Mouse (Mus musculus) hindbrain, embryonic 14.5 days (tissue): ENCODE measurements around the gene Itgb2. TPM values are rescaled to one million over a fixed set of nuclear protein-coding genes. Genes with fewer than 3 reads are reported as not detected.

Source experiments
- ATAC-seq: fragments of 200-750 bp; cut with Nextera tagmentation; 2 replicates; pipeline ENCODE4 v1.8.0; 2017; ENCODE audit warnings: moderate number of reproducible peaks, mild to moderate bottlenecking, moderate TSS enrichment, moderate library complexity; ENCODE audit not compliant: low FRiP score
- DNase-seq: peaks from one replicate; pipeline ENCODE4 v3.0.0-alpha.2; 2015; ENCODE audit warnings: low spot score
- H3K27ac ChIP-seq: fragments of 300-500 bp; sonication (generic); 2 replicates; pipeline ENCODE4 v1.5.1; 2014; ENCODE audit warnings: mild to moderate bottlenecking, moderate library complexity
- H3K27me3 ChIP-seq: fragments of 300-500 bp; sonication (generic); 2 replicates; pipeline ENCODE4 v1.6.1; 2014; ENCODE audit warnings: mild to moderate bottlenecking, low read length, mixed read lengths; ENCODE audit not compliant: control insufficient read depth, insufficient read depth
- H3K36me3 ChIP-seq: fragments of 300-500 bp; sonication (generic); replicated peaks from 2 replicates; pipeline ENCODE4 v1.6.1; 2014; ENCODE audit not compliant: control insufficient read depth, insufficient read depth
- H3K4me1 ChIP-seq: fragments of 300-500 bp; sonication (generic); replicated peaks from 2 replicates; pipeline ENCODE4 v1.6.1; 2014; ENCODE audit warnings: antibody characterized with exemption, low read length, mixed read lengths; ENCODE audit not compliant: control insufficient read depth, insufficient read depth
- H3K4me2 ChIP-seq: fragments of 300-500 bp; sonication (generic); replicated peaks from 2 replicates; pipeline ENCODE4 v1.6.1; 2014; ENCODE audit warnings: mild to moderate bottlenecking, moderate library complexity
- H3K4me3 ChIP-seq: fragments of 300-500 bp; sonication (generic); replicated peaks from 2 replicates; pipeline ENCODE4 v1.5.1; 2014; ENCODE audit warnings: mild to moderate bottlenecking, low read length
- H3K9ac ChIP-seq: fragments of 300-500 bp; sonication (generic); 2 replicates; pipeline ENCODE4 v1.6.1; 2014
- H3K9me3 ChIP-seq: fragments of 300-500 bp; sonication (generic); 2 replicates; pipeline ENCODE4 v1.6.1; 2016; ENCODE audit warnings: low read length; ENCODE audit not compliant: control insufficient read depth
- WGBS: fragments of 180-500 bp; shearing (Covaris S2); extraction: QIAGEN DNeasy Blood & Tissue Kit; methylation state at CpG from one replicate; pipeline ENCODE4 v1.1.7; 2014; 5-methylcytosine and 5-hydroxymethylcytosine counted together
- polyA plus RNA-seq: library from polyadenylated mRNA; unstranded; fragments of >200 nt; fragmentation: Nextera tagmentation; extraction: Ambion mirVana; gene quantifications from 2 replicates; pipeline ENCODE4 v1.2.1, GENCODE M21; 2014

Gene Itgb2
- polyA plus RNA-seq, 1 experiment from 2014 or later, result 0.99 TPM

- Histone ChIP-seq H3K4me2 (no peak overlapping the region), H3K27me3 (no peaks in the 10 kb centered on the region), H3K9me3 (no peaks in the 10 kb centered on the region), H3K27ac (no peak overlapping the region), H3K9ac (no peak overlapping the region), H3K4me1 (no peaks in the 10 kb centered on the region), H3K36me3 (no peaks in the 10 kb centered on the region), H3K4me3 (no peak overlapping the region)
- DNase-seq (no peak), ATAC-seq (no peak)
- WGBS, result 90% methylated on average over 4 of the region's 4 CpGs
These were observed 10.6 kb downstream of the Itgb2 start for GRCm38 (mm10) chr10:77540576-77541102.

DNA sequence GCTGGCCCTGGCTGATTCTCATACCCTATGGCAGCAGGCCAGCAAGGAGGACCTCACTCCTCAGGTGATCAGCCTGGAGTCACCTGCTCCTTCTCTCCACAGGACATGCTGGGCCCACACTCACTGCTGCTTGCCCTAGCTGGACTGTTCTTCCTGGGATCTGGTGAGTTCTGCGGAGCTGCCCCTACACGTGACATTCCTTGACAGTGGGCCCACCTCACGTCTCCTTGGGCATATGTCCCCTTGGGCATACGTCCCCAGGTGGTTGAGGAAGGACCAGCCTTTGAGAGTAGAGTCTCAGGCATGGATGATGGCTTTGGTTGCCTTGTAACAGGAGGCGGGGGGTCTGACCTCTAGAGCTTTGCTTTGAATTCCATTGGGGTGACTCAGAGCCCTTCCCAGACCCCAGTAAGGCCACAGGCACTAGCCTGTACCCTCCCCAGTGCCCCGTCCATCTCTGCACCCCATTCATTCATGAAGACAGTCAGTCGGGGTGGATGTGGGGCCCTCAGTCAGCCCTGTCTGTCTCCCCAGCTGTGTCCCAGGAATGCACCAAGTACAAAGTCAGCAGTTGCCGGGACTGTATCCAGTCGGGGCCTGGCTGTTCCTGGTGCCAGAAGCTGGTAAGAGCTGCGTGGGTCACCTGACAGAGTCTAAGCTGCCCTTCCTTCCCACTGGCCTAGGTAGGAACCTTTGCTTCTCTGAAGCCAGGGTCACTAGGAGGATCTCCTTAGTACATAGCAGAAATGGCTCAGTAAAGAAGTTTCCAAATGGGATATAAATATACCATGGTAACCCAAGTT lies 12.0 kb downstream of the Itgb2 start:
- no peaks in the 10 kb centered on the region for H3K36me3 ChIP-seq
- no peak overlapping the region for H3K4me2 ChIP-seq
- DNase-seq (no peak), ATAC-seq (no peak)
- H3K27me3 ChIP-seq, result no peaks in the 10 kb centered on the region
- H3K4me1 ChIP-seq, result no peaks in the 10 kb centered on the region
- H3K9ac ChIP-seq, result no peak overlapping the region
- H3K4me3 ChIP-seq, result no peak overlapping the region
- 85% methylated on average over 10 of the region's 10 CpGs for WGBS
- H3K9me3 ChIP-seq, result no peaks in the 10 kb centered on the region
- H3K27ac ChIP-seq, result no peak overlapping the region

DNA sequence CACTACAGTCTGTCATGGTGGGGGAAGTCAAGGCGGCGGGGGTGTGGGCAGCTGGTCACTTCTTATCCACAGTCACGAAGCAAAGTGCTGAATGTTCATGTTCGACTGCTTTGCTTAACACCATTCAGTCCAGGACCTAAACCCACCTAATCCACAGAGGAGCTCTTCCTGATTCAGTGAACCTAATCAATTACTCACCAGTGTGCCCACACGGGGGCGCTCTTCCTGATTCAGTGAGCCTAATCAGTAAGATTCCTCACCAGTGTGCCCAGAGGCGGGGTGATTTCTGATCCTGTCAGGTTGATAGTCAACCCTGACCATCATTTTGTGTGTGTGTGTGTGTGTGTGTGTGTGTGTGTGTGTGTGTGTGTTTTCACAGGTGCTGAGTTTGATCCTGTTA lies 13.2 kb downstream of the Itgb2 start:
- DNase-seq, result no peak

GRCm38 (mm10) chr10:77544916-77545315 lies 14.9 kb downstream of the Itgb2 start:
- no peaks in the 10 kb centered on the region for H3K36me3 ChIP-seq
- no peak overlapping the region for H3K4me2 ChIP-seq
- WGBS, result 76% methylated on average over 5 of the region's 5 CpGs
- H3K9ac ChIP-seq, result no peak overlapping the region
- no peaks in the 10 kb centered on the region for H3K27me3 ChIP-seq
- no peaks in the 10 kb centered on the region for H3K9me3 ChIP-seq
- DNase-seq (no peak), ATAC-seq (no peak)
- no peaks in the 10 kb centered on the region for H3K4me1 ChIP-seq
- H3K4me3 ChIP-seq, result no peak overlapping the region
- H3K27ac ChIP-seq, result no peak overlapping the region

More for the DNA sequence above, 13.2 kb downstream of the Itgb2 start:
- WGBS, result 51% methylated on average over 7 of the region's 7 CpGs
- no peaks in the 10 kb centered on the region for H3K36me3 ChIP-seq
- no peaks in the 10 kb centered on the region for H3K9me3 ChIP-seq
- no peaks in the 10 kb centered on the region for H3K4me1 ChIP-seq
- no peak overlapping the region for H3K4me3 ChIP-seq
- H3K27ac ChIP-seq, result no peak overlapping the region
- H3K27me3 ChIP-seq, result no peaks in the 10 kb centered on the region
- no peak for ATAC-seq
- H3K4me2 ChIP-seq, result no peak overlapping the region
- H3K9ac ChIP-seq, result no peak overlapping the region

- Histone ChIP-seq H3K9ac (no peak overlapping the region), H3K36me3 (no peaks in the 10 kb centered on the region), H3K4me3 (no peak overlapping the region), H3K4me1 (no peaks in the 10 kb centered on the region), H3K27me3 (no peaks in the 10 kb centered on the region), H3K9me3 (no peaks in the 10 kb centered on the region), H3K4me2 (no peak overlapping the region), H3K27ac (no peak overlapping the region)
- DNase-seq (no peak), ATAC-seq (no peak)
- 89% methylated on average over 10 of the region's 10 CpGs for WGBS
These were observed 18.5 kb downstream of the Itgb2 start for GRCm38 (mm10) chr10:77548576-77548975.

GRCm38 (mm10) chr10:77550874-77551273 lies 20.8 kb downstream of the Itgb2 start:
- no peaks in the 10 kb centered on the region for H3K27me3 ChIP-seq
- H3K36me3 ChIP-seq, result no peaks in the 10 kb centered on the region
- no peaks in the 10 kb centered on the region for H3K4me1 ChIP-seq
- H3K9me3 ChIP-seq, result no peaks in the 10 kb centered on the region
- H3K4me3 ChIP-seq, result no peak overlapping the region
- DNase-seq, result no peak
- no peak overlapping the region for H3K27ac ChIP-seq
- 78% methylated on average over 11 of the region's 11 CpGs for WGBS
- H3K4me2 ChIP-seq, result no peak overlapping the region
- ATAC-seq, result no peak
- H3K9ac ChIP-seq, result no peak overlapping the region

- Histone ChIP-seq H3K4me1 (no peaks in the 10 kb centered on the region), H3K36me3 (no peaks in the 10 kb centered on the region), H3K9me3 (no peaks in the 10 kb centered on the region), H3K4me2 (no peak overlapping the region), H3K27ac (no peak overlapping the region), H3K4me3 (no peak overlapping the region), H3K9ac (no peak overlapping the region), H3K27me3 (no peaks in the 10 kb centered on the region)
- WGBS, result 90% methylated on average over 5 of the region's 5 CpGs
- no peak for ATAC-seq
- DNase-seq, result no peak
These were observed 22.1 kb downstream of the Itgb2 start for GRCm38 (mm10) chr10:77552162-77552561.

GRCm38 (mm10) chr10:77553285-77553684 lies 23.2 kb downstream of the Itgb2 start:
- DNase-seq (no peak), ATAC-seq (no peak)
- Histone ChIP-seq H3K27me3 (no peaks in the 10 kb centered on the region), H3K9me3 (no peaks in the 10 kb centered on the region), H3K36me3 (no peaks in the 10 kb centered on the region), H3K4me3 (no peak overlapping the region), H3K4me2 (no peak overlapping the region), H3K4me1 (no peaks in the 10 kb centered on the region), H3K27ac (no peak overlapping the region), H3K9ac (no peak overlapping the region)
- WGBS, result 79% methylated on average over 4 of the region's 4 CpGs

- no peaks in the 10 kb centered on the region for H3K4me1 ChIP-seq
- no peak overlapping the region for H3K9ac ChIP-seq
- ATAC-seq (no peak), DNase-seq (no peak)
- H3K4me2 ChIP-seq, result no peak overlapping the region
- no peaks in the 10 kb centered on the region for H3K36me3 ChIP-seq
- no peak overlapping the region for H3K27ac ChIP-seq
- H3K4me3 ChIP-seq, result no peak overlapping the region
- H3K9me3 ChIP-seq, result no peaks in the 10 kb centered on the region
- WGBS, result 94% methylated on average over 4 of the region's 4 CpGs
- no peaks in the 10 kb centered on the region for H3K27me3 ChIP-seq
These were observed 24.9 kb downstream of the Itgb2 start for GRCm38 (mm10) chr10:77554918-77555317.
